Mouse (Mus musculus) gastrocnemius, postnatal 4 days (tissue): ENCODE data around the gene Ccr2. TPM values are rescaled to one million over a fixed set of nuclear protein-coding genes. Genes with fewer than 3 reads are reported as not detected.
A peak's percentile ranks its signal among the peaks of the same experiment; 100 is the strongest.
"Not testable (repeated sequence)": the region's sequence is repeated elsewhere in the genome, so short reads cannot be mapped to it uniquely, and the experiment has no call there.

Experiments
- DNase-seq, 2 experiments: peaks; one replicate each; pipeline ENCODE4 v3.0.0; 2021 to 2022; ENCODE audit warnings: low spot score in 2 of 2, mixed read lengths in 2 of 2
- total RNA-seq, 2 experiments: library from RNA; stranded (reverse); gene quantifications; 2 replicates each; pipeline ENCODE4 v1.2.3; 2021

The Ccr2 gene
- total RNA-seq, 2 experiments from 2014 or later, result 0.98 to 1.2 TPM

DNA sequence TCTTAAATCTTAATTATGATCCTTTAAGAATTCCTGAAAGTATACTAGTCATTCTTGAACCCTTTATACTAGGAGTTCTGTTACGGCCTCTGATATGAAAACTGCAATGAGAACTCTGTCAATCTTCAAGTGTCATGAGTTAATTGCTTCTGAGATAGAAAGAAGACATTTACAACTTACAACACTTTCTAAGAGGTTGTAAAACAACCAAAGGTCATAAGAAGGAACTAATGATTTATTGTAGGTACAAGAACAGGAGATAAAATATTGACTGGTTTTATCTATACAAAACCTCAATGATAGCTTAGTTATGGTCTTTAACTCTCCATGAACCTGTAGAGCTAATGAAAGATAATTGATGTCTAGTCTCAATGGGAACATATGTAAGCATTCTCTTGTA lies 12.0 kb downstream of the Ccr2 start:
- no peak for DNase-seq

DNA sequence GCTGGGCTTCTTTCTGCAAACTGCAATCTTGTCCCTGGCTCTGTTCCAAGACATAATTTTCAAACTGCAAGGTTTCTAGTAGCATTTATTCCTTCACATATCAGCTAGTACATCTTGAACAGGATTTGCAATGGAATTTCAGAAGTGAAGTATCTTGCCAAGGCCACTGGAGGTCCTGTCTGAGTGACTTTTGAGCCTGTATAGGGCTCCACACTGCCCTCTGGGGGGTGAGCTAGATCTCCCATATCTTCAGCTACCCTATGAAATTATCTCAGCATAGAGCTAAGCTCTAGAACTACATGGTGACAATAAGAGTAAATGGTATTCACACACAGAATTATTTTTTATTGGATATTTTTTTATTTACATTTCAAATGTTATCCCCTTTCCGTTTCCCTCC lies 16.7 kb downstream of the Ccr2 start:
- DNase-seq, result no peak

DNA sequence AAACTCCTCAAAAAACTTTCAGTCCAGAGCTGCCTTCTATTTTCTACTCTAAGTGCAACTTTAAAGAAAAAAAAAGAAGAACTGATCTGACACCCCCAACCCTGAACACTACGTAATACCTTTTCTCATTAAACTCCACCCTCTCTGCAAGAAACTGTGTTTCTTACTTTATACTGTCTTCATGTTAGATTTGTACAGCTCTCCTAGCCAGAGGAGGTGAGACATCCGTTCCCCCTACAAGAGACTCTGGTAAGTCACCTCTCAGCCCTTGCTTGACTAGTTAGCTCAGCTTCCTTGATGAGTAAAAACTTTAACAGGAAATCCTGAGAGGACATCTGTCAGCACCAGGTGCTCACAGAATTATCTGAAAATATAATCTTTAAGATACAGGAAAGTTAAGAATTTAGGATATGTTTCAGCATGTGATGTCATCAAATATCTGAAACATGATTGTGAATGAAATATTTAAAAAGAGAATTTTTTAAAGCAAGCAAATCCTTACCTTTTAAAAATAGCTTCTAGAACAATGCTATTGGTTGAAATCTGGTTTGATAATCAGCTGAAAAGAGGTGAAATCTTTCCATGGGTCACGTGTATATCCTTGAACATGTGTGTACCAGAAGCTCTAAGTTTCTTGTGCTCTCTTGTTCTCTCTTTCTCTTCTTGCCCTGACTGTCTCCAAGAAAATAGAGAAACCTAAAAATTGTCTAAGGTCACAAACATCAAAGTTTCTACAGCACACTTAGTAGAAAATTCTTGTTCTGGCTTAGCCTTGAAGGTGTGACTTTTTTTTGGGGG lies 19.8 kb downstream of the Ccr2 start, which contains the start of gene Ccr5:
Gene Ccr5, plus strand, starts transcription at position 157 of the 798 bp plus-strand sequence.
- no peak for DNase-seq

DNA sequence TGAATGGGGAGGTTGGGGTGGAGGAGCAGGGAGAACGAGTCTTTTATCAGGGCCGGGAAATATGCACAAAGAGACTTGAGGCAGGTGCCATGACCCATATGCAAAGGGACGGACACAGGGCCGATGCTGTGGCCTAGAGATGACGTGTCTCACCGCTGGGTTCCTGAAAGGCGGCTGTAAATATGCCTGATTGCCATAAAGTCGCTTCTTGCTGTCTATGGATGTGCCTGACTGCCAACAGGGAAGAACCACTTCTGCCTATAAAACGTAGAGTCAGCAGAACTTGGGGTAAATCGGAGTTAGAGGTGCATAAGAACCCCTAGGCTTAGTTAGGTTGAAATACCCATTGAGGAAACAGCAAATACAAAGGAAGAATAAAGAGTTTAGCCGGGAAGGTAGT lies 23.8 kb downstream of the Ccr2 start:
- no peak for DNase-seq

DNA sequence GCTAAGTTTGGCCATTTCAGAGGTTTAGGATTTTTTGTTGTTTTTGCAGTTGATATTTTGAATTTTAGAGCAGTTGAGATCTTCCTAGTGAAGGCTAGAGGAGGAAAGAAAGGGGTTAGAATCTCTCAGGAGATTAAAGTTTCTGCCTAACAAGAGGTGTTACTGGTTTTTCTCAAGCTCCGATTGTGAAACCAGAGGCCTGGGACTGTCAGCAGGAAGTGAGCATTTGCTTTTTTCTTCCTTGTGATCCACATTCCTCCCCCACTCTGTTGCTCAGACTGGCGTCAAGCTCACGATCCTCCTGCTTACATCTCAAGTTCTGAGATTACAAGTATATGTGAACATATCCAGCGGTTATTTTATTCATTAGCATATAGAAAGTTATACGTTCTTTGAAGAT lies 24.6 kb downstream of the Ccr2 start:
- no peak for DNase-seq

DNA sequence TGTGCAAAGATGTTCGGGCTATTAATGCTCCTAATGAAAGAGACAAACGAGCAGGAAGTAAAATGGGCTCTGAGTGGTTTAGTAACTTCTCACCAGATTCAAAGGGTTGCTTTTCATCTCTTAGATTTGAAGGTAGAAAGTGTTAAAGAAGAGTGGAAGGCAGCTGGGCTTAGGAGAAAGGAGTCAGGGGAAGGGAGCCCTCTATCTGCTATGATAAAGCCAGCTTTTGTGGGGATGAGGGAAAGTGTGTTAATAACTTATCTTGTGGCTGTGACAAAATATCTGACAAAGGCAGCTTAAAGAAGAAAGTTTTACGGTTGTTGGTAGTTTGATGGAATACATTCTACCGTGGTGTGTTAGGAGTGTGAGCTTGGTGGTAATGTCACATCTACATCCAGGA lies 25.7 kb downstream of the Ccr2 start:
- no peak for DNase-seq

DNA sequence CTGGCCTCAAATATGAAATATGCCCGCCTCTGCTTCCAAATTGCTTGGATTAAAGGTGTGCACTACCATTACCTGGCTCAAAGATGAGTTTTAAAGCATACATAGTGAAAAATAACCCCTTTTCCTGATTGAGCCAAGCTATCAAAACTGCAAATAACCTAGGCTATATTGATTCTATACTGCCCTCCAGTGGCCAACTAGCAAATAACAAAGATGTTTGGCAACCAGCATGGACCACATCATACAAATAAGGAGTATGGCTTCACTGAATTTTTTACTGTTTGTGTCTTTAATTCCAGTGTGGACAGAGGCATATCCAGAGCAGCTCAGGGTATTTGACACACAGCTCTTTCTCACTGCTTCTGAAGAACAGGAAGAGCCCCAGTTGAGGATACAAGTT lies 26.6 kb downstream of the Ccr2 start:
- DNase-seq, result peak in 1 of 2 experiments; percentile 17

DNA sequence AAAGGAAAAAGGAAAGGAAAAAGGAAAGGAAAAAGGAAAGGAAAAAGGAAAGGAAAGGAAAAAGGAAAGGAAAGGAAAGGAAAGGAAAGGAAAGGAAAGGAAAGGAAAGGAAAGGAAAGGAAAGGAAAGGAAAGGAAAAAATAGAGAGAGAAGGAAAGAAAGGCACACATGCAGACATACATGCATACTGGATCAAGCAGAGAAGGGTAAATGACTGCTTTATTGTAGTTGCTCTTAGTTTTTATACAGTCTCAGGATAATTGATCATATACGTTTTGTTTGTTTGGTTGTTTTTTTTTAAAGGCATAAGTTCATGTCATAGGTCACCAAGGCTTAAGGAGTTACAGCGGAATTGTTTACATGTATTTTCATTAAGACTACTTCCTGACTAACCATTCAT lies 31.1 kb downstream of the Ccr2 start:
- DNase-seq, result not testable (repeated sequence)

DNA sequence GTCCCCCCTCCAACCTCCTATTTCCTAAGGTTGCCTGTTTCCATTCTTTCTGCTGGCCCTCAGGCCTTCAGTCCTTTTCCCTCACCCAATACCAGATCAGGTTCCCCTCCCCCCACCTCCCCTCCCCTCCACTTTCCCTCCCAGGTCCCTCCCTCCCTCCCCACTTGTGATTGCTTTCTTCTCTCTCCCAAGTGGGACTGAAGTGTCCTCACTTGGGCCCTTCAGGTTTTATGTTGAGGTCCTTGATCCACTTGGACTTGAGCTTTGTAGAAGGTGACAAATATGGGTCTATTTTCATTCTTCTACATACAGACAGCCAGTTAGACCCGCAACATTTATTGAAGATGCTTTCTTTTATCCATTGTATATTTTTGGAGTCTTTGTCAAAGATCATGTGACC lies 33.2 kb downstream of the Ccr2 start:
- not testable (repeated sequence) for DNase-seq

DNA sequence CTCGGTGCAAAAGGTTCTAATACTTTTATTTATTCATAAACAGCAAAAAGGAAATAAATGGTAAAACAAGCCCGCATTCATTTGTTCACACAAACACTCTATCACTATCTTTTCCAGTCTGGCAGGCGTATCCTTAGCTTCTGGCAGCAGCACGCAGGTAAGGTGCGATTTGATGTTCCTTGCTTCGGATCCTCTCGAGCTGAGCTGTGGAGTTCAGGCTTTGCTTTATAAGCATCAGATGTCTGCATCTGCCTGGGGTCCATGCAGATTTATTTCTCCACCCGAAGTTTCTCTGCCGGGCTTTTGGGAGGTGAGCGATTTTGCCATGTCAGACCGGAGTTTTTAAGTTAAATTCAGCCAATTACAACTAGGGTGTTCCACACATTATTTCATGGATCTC lies 35.9 kb downstream of the Ccr2 start:
- no peak for DNase-seq

DNA sequence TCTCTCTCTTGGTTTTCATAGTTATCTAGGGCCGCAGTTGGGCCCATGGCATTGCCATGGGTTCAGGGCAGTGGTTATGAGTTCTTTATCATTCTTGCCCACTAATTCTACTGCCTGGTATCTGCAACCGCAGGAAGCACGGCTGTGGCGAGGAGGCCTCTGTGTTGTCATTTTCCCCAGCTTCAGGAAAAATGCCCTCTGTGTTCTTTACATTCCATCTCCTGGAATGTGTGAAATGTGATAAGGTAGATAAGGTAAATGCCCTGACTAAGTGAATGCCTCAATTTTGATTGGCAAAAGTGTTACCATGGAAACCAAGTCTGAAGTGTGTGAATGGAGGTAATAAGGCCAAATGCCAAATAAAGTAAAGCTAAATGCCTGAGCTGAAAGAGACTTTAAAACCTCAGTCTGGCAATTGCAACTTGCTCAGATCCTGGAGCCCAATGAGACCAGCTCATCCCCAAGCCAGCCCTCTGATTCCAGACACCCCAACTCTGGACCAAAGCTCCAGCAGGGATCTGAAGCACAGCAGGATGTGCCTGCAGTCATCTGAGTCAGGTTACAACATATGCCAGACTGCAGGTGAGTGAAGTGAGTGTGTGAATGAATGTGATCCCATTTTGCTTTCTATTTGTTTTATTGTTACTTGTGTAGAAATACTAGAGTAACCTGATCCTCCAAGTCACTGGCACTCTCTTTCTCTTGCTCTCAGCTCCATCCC lies 36.5 kb downstream of the Ccr2 start:
- no peak for DNase-seq

DNA sequence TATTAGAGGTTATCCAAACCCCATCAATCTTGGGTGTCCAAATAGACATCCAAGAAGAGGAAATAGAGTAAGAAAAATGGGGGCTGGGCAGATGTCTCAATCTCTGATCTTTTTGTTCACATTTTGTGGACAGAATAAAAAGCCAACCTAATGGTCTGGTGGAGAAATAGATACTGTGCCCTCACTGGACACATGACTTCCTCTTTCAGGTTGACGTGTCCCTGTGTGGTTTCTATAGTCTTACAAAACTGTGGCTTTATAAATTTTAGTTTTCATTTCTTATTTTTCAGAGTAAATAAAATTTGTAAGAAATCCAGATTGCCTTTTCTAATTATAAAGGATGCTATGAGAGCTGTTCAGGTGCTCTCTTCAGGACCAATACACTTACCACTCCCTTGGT lies 41.9 kb downstream of the Ccr2 start:
- no peak for DNase-seq

DNA sequence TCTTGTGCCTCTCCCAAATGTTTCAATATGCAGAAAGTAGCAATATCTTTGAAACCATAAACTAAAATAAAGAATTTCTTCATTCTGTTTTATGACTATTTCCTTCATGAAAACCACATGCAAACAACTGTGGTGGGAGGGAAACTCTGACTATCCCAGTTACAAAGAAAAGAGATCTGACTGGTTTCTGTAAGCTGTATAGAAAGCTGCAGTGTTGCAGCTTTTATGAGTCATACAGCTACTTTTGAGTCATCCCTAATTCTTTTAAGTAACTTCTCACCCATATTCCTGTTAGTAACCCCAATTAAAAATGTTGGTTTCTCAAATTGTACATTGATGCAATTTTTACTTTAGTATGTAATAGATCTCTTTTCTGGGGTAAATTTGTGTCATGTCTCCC lies 44.6 kb downstream of the Ccr2 start:
- no peak for DNase-seq

Other genes starting within 250 kb of the Ccr2 start
- not detected for gene Xcr1, start 239.9 kb upstream of the Ccr2 start, total RNA-seq
- 1 to 10 TPM; 3.7 to 4.2 TPM for gene Ccr1, start 133.3 kb upstream of the Ccr2 start, total RNA-seq
- not detected for gene Ccr1l1, start 123.5 kb upstream of the Ccr2 start, total RNA-seq
- gene Ccr3, start 80.0 kb upstream of the Ccr2 start, total RNA-seq, result not detected
- gene Ccr5, start 19.6 kb downstream of the Ccr2 start, total RNA-seq, result under 1 TPM; 0.08 to 0.12 TPM
- gene 2010315B03Rik, start 210.7 kb downstream of the Ccr2 start, total RNA-seq, result 10 to 100 TPM; 13.2 to 14.6 TPM